Mouse (Mus musculus) liver, embryonic 12.5 days (tissue): Measurements from ENCODE around the gene Olfr155. TPM values are rescaled to one million over a fixed set of nuclear protein-coding genes. Genes with fewer than 3 reads are reported as not detected.

Experiments
- ATAC-seq: fragments of 200-750 bp; cut with Nextera tagmentation; 2 replicates; pipeline ENCODE4 v1.8.0; 2017; ENCODE audit warnings: moderate number of reproducible peaks, mild to moderate bottlenecking, moderate library complexity
- H3K27ac ChIP-seq: fragments of 300-500 bp; sonication (generic); 2 replicates; pipeline ENCODE4 v1.5.1; 2016; ENCODE audit warnings: mild to moderate bottlenecking
- H3K27me3 ChIP-seq: fragments of 300-500 bp; sonication (generic); replicated peaks from 2 replicates; pipeline ENCODE4 v1.6.1; 2016; ENCODE audit warnings: mild to moderate bottlenecking, moderate library complexity
- H3K36me3 ChIP-seq: fragments of 300-500 bp; sonication (generic); 2 replicates; pipeline ENCODE4 v1.6.1; 2016; ENCODE audit warnings: mild to moderate bottlenecking, moderate library complexity
- H3K4me1 ChIP-seq: fragments of 300-500 bp; sonication (generic); 2 replicates; pipeline ENCODE4 v1.6.1; 2016
- H3K4me2 ChIP-seq: fragments of 300-500 bp; sonication (generic); 2 replicates; pipeline ENCODE4 v1.6.1; 2016; ENCODE audit warnings: mild to moderate bottlenecking, moderate library complexity
- H3K4me3 ChIP-seq: fragments of 300-500 bp; sonication (generic); 2 replicates; pipeline ENCODE4 v1.5.1; 2016; ENCODE audit warnings: mild to moderate bottlenecking, moderate library complexity
- H3K9ac ChIP-seq: fragments of 300-500 bp; sonication (generic); 2 replicates; pipeline ENCODE4 v1.6.1; 2016; ENCODE audit warnings: mild to moderate bottlenecking, moderate library complexity
- H3K9me3 ChIP-seq: fragments of 300-500 bp; sonication (generic); replicated peaks from 2 replicates; pipeline ENCODE4 v1.6.1; 2016; ENCODE audit warnings: mild to moderate bottlenecking, moderate library complexity
- WGBS: fragments of 180-500 bp; shearing (Covaris S2); methylation state at CpG from one replicate; pipeline ENCODE4 v1.1.7; 2016; ENCODE audit not compliant: insufficient replicate concordance; 5-methylcytosine and 5-hydroxymethylcytosine counted together
- polyA plus RNA-seq: library from polyadenylated mRNA; unstranded; fragments of >200 nt; fragmentation: Nextera tagmentation; extraction: Ambion mirVana; gene quantifications from 2 replicates; pipeline ENCODE4 v1.2.1, GENCODE M21; 2016

Gene Olfr155
- not detected in 2 replicates for polyA plus RNA-seq

DNA sequence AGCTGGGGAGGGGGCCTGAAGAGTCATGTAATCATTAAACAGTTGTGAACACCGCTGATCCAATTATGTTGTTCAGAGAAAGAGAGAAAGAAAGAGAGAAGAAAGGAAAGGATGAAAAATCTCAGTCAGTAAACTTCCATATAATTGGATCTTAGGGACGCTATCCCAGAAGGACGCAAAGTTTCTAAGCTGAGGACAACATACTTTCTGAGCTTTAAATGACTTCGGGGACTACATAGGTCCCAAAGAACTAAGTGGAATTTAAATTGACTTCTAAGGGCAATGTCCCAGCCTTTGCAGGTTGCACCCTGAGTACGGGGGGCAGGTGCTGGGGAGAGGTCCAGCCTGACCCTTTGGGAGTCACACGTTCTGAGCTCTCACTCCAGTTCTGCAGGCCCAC lies at the start of gene Olfr155:
TSS of gene Olfr155 (plus strand) at position 301 of the 400 bp plus-strand sequence.
- 0 out of 2 replicates have a peak, but pooled peaks cover 5% of the 10 kb centered on the region for H3K27me3 ChIP-seq
- no peaks in the 10 kb centered on the region for H3K4me1 ChIP-seq
- H3K4me2 ChIP-seq: no peak within 1 kb of the TSS
- H3K36me3 ChIP-seq: no peaks in the 10 kb centered on the region
- H3K9ac ChIP-seq: no peak within 1 kb of the TSS
- no peaks in the 10 kb centered on the region for H3K9me3 ChIP-seq
- ATAC-seq: no peak
- H3K27ac ChIP-seq: no peak within 1 kb of the TSS
- no peak within 1 kb of the TSS for H3K4me3 ChIP-seq
- WGBS: 68% methylated on average over 6 of the region's 6 CpGs

DNA sequence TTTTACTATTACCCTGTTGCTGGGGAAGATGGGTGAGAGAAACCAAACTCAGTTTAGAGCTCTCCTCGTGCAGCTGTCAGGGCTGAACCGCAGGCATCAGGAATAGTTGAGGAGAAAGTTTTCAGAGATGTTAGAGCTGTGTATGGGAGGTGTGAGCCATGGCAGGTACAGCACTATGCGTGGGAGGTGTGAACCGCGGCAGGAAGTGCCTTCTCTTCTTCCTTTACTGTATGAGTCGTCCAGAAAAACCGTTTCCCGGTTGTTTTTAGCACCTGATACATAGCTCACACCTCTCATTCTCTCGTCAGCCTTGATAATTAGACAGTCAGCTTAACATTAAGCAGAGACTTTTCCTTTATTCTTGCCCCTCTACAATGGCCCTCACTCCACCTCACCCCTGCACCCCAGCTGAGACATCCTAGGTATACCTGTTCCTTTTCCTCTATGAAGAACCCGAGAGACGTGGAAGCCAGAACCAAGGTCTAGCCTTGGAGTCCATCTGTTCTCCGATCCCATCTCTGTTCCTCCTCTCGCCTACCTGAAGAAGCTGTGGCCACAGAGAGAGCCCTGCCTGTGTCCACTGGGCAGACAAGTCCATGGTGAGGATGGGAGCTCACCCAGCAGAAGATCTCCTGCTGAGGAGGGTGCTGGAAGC lies 28.3 kb upstream of the Olfr155 start:
- no peak for ATAC-seq
- no peaks in the 10 kb centered on the region for H3K27me3 ChIP-seq
- no peak overlapping the region for H3K4me2 ChIP-seq
- no peak overlapping the region for H3K9ac ChIP-seq
- no peaks in the 10 kb centered on the region for H3K4me1 ChIP-seq
- 46% methylated on average over 13 of the region's 13 CpGs for WGBS
- no peak overlapping the region for H3K4me3 ChIP-seq
- H3K36me3 ChIP-seq: no peaks in the 10 kb centered on the region
- no peak overlapping the region for H3K27ac ChIP-seq
- no peaks in the 10 kb centered on the region for H3K9me3 ChIP-seq

DNA sequence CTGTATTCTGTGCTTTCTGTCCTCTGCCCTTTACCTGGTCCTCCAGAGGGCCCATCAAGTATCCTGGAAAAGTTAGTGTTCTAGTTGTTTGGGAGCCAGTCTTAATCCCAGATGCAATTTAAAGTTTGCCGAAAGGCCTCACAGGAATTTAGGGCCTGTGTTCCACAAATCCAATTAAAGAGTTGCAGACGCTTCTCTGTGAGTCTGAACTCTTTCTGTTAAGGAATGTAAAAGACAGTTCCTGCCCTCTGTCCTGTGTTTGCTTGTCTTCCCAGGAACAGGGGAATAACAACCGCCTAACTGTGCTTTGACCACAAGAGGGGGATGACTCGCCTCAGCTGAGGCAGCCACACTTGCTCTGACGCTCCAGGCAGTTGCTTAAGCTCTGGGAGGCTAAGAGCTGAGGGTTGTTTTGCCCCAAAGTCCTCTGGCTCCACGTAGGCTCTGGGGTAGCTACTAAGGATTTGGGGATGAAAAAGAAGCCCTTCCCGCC lies 27.5 kb upstream of the Olfr155 start, which contains the start of gene Olfr156:
TSS of gene Olfr156 (minus strand) at position 51 of the 493 bp plus-strand sequence.
- Histone ChIP-seq H3K36me3 (no peaks in the 10 kb centered on the region), H3K27me3 (no peaks in the 10 kb centered on the region), H3K9me3 (no peaks in the 10 kb centered on the region), H3K9ac (no peak within 1 kb of the TSS), H3K4me3 (no peak within 1 kb of the TSS), H3K4me1 (no peaks in the 10 kb centered on the region), H3K27ac (no peak within 1 kb of the TSS), H3K4me2 (no peak within 1 kb of the TSS)
- 23% methylated on average over 7 of the region's 7 CpGs for WGBS
- no peak for ATAC-seq

DNA sequence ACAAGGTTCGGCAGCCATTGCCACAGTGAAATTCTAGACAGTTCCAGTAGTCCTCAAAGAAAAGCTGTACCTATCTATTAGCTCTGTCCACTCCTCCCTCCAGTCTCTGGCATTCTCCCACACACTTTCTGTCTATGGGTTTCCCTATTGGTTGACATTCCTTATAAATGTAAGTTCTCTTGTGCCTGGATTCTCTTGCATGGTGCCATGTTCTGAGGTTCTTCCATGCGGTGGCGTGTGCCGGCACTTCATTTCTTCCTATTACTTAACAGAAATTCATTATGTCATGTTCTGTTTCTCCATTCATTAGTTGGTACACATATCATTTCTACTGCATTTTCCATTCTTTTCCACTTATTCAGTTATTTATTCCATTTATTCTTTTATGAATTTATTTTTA lies 22.6 kb upstream of the Olfr155 start:
- no peaks in the 10 kb centered on the region for H3K4me1 ChIP-seq
- H3K27ac ChIP-seq: no peak overlapping the region
- ATAC-seq: no peak
- H3K27me3 ChIP-seq: no peaks in the 10 kb centered on the region
- H3K4me3 ChIP-seq: no peak overlapping the region
- H3K9me3 ChIP-seq: no peaks in the 10 kb centered on the region
- H3K36me3 ChIP-seq: no peaks in the 10 kb centered on the region
- H3K9ac ChIP-seq: no peak overlapping the region
- 72% methylated on average over 4 of the region's 4 CpGs for WGBS
- H3K4me2 ChIP-seq: no peak overlapping the region

DNA sequence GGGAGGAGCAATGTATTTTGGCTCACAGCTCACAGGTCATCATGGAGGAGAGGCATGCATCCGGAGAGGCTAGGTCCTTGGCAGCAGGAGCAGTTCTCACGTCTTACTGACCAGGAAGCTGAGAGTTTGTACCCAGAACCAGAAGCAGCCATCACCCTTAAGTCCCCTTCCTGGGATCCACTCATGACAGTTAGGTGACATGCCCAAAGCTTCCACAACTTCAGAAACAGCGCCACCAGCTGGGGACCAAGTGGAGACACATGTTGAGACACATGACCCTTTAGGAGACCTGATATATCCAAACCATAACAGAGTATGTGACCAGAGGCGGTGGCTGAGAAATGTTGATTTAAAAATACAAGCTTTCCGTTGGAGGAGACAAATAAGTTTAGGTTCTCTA lies 19.3 kb upstream of the Olfr155 start:
- 56% methylated on average over 5 of the region's 5 CpGs for WGBS
- Histone ChIP-seq H3K4me2 (no peak overlapping the region), H3K4me1 (no peaks in the 10 kb centered on the region), H3K36me3 (no peaks in the 10 kb centered on the region), H3K9ac (no peak overlapping the region), H3K27me3 (no peaks in the 10 kb centered on the region), H3K27ac (no peak overlapping the region), H3K4me3 (no peak overlapping the region), H3K9me3 (no peaks in the 10 kb centered on the region)
- no peak for ATAC-seq

DNA sequence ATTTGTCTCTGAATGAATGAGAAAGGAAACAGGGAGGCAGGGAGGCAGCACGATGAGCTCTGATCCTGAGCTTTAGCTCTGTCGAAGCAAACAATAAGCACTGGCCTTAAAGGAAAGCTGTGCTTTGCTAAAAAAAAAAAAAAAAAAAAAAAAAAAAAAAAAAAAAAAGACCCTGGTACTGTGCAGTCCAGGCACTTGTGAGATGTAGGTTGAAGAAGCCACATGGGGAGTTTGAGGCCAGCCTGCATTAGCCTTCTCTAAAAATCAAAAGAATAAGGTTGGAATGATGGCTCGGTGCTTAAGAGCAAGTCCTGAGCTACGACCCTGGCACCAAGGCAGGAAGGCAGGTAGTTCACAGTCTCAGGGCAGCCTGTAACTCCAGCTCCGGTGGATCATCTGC lies 17.6 kb upstream of the Olfr155 start:
- Histone ChIP-seq H3K36me3 (no peaks in the 10 kb centered on the region), H3K27me3 (no peaks in the 10 kb centered on the region), H3K9me3 (no peaks in the 10 kb centered on the region), H3K4me3 (no peak overlapping the region), H3K27ac (no peak overlapping the region), H3K4me1 (no peaks in the 10 kb centered on the region), H3K4me2 (no peak overlapping the region), H3K9ac (no peak overlapping the region)
- WGBS: 58% methylated on average over 5 of the region's 5 CpGs
- ATAC-seq: no peak

DNA sequence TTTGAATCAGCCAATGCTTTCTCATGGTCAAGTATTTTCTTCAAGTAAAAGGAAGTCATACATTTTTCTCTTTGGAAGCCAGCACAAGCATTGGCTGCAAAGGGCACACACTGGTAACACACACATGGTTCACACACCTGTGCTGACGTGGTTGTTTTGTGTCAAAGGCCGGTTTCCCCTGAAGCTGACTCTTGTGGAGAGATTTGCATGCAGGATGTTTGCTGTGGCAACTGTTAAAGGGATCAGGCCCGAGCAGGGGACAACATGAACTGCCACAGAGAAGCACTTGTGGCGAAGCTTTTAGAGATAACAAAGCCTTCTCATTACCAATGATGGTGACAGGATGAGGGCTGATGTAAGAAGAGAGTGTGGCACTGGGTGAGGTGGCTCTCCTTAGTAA lies 16.6 kb upstream of the Olfr155 start:
- Histone ChIP-seq H3K36me3 (no peaks in the 10 kb centered on the region), H3K9me3 (no peaks in the 10 kb centered on the region), H3K9ac (no peak overlapping the region), H3K4me3 (no peak overlapping the region), H3K27me3 (no peaks in the 10 kb centered on the region), H3K4me1 (no peaks in the 10 kb centered on the region), H3K4me2 (no peak overlapping the region), H3K27ac (no peak overlapping the region)
- WGBS: 37% methylated on average over 4 of the region's 4 CpGs
- ATAC-seq: no peak

DNA sequence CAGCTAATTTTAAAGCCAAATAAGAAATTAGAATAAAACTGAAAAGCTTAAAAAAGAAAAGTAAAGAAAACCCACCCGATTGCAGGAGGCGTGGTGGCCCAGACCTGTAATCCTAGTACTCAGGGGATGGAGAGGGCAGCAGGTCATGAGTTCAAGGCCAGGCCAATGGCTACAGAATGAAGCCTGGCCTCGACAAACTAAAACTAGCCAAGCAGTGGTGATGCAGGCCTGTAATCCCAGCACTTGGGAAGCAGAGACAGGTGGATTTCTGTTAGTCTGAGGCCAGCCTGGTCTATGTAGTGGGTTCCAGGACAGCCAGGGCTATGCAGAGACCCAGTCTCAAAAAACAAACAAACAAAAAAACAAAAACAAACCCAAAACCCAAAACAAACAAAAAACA lies 13.0 kb upstream of the Olfr155 start:
- no peak for ATAC-seq
- Histone ChIP-seq H3K4me2 (no peak overlapping the region), H3K4me3 (no peak overlapping the region), H3K9ac (no peak overlapping the region), H3K4me1 (no peaks in the 10 kb centered on the region), H3K27me3 (no peaks in the 10 kb centered on the region), H3K36me3 (no peaks in the 10 kb centered on the region), H3K27ac (no peak overlapping the region), H3K9me3 (no peaks in the 10 kb centered on the region)
- 57% methylated on average over 3 of the region's 3 CpGs for WGBS

DNA sequence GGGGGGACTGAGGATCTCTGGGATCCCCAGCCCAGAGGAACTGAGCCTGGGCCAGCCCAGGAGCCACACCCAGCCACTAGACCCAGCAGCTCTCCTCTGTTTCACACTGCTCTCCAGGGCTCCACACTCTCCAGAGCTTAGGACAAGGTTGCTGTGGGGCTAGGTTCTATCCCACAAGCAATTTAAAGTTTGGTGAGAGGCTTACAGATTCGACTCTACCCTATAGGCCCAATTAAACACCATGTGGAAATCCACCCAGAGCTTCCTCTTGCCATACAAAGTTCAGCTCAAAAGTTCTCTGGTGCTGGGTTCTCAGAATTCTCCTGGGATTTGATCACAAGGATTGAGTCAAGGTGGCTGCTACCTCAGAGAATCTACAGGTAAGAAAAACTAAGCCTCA lies 11.3 kb upstream of the Olfr155 start, which contains the start of gene Olfr157:
TSS of gene Olfr157 (minus strand) at position 101 of the 400 bp plus-strand sequence.
- H3K9ac ChIP-seq: no peak within 1 kb of the TSS
- 39% methylated on average over 1 of the region's 1 CpGs for WGBS

DNA sequence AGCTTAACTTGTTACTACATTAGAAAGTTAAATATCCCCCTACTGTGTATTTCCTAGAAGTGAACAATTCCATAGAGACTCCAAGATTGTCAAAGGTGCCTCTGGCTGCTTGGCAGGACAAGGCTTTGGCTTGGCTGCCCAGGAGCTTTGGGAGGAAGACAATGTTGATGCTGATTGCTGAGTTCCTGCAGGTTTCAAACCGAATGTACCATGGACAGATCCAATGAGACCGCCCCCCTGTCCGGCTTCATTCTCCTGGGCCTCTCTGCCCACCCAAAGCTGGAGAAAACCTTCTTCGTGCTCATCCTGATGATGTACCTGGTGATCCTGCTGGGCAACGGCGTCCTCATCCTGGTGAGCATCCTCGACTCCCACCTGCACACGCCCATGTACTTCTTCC lies 2.7 kb downstream of the Olfr155 start:
- H3K4me3 ChIP-seq: no peak overlapping the region
- 0 out of 2 replicates have a peak, but pooled peaks cover 5% of the 10 kb centered on the region for H3K27me3 ChIP-seq
- no peak overlapping the region for H3K27ac ChIP-seq
- no peak for ATAC-seq
- H3K36me3 ChIP-seq: no peaks in the 10 kb centered on the region
- H3K9ac ChIP-seq: no peak overlapping the region
- H3K9me3 ChIP-seq: no peaks in the 10 kb centered on the region
- H3K4me1 ChIP-seq: no peaks in the 10 kb centered on the region
- WGBS: 51% methylated on average over 8 of the region's 8 CpGs
- H3K4me2 ChIP-seq: no peak overlapping the region

More for the DNA sequence above, 11.3 kb upstream of the Olfr155 start, which contains the start of gene Olfr157:
- Histone ChIP-seq H3K27me3 (no peaks in the 10 kb centered on the region), H3K4me2 (no peak within 1 kb of the TSS), H3K36me3 (no peaks in the 10 kb centered on the region), H3K9me3 (no peaks in the 10 kb centered on the region), H3K4me1 (no peaks in the 10 kb centered on the region), H3K27ac (no peak within 1 kb of the TSS), H3K4me3 (no peak within 1 kb of the TSS)
- ATAC-seq: no peak

DNA sequence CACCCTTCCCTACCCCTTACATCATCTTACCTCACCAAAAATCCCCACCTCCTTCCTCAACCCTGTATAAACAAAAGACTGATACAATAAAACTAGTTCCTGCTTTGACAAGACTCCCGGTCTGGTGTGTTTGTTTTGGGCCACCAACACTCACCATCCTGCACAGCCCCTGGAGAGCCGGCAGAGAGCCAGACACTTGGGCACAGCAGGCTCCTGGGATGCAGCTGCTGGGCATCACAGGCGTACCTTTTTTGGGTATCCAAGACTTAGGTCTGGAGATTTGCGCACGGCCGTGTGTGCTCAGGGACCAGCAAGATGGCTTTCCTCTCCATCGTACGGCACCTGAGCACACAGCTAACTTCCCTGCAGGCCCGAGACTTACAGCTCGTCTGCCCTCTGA lies 8.5 kb downstream of the Olfr155 start:
- Histone ChIP-seq H3K4me2 (no peak overlapping the region), H3K4me1 (no peaks in the 10 kb centered on the region), H3K9me3 (no peaks in the 10 kb centered on the region), H3K27ac (no peak overlapping the region), H3K36me3 (no peaks in the 10 kb centered on the region), H3K27me3 (no peaks in the 10 kb centered on the region), H3K9ac (no peak overlapping the region), H3K4me3 (no peak overlapping the region)
- ATAC-seq: no peak
- 73% methylated on average over 10 of the region's 10 CpGs for WGBS

DNA sequence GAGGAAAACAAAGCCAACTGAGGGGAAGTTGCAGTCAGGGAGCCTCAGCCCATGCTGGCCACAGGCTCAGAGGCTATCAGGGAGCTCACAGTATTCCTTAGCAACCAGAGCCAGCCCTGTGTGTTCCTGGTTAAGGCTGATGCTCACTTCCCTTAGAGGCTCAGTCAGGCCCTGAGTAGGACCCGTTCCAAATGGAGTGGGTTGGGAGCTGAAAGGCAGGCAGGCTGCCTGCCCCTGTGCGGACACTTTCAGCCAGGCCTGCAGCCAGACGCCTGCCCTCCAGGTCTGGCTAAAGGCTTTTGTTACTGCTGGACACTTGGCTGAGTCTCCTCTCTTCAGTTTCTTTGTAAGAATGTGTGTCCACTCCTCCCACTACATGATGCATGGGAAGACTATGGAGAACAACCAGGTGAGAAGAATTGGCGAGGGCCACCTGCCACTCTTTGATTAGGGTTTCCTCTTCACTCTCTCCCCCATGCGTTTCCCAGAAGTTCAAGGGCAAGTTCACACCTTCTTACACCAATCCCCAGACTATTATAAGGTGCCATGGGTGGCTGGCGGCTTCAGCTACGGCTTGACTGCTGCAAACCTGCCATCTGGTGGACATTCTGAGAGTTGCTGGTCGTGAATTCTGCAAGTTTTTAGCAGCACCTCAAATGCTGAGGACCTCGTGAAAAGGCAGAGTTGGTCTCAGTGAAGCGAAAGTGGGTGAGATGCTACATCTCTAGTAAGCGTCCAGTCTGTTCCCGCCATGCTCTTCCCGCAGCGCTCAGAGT lies 9.6 kb downstream of the Olfr155 start:
- WGBS: 18% methylated on average over 14 of the region's 14 CpGs
- no peak overlapping the region for H3K9ac ChIP-seq
- H3K27ac ChIP-seq: no peak overlapping the region
- H3K9me3 ChIP-seq: no peaks in the 10 kb centered on the region
- no peaks in the 10 kb centered on the region for H3K36me3 ChIP-seq
- no peaks in the 10 kb centered on the region for H3K27me3 ChIP-seq
- H3K4me3 ChIP-seq: no peak overlapping the region
- no peaks in the 10 kb centered on the region for H3K4me1 ChIP-seq
- H3K4me2 ChIP-seq: no peak overlapping the region
- no peak for ATAC-seq
